Mouse (Mus musculus) spleen, postnatal 0 days (tissue): ENCODE results near the gene Gm21964. TPM values are rescaled to one million over a fixed set of nuclear protein-coding genes. Genes with fewer than 3 reads are reported as not detected.

Experiments
- polyA plus RNA-seq: library from polyadenylated mRNA; unstranded; fragments of >200 nt; fragmentation: Nextera tagmentation; extraction: Ambion mirVana; gene quantifications from 2 replicates; pipeline ENCODE4 v1.2.1, GENCODE M21; 2015

Gm21964 gene
- not detected in 2 replicates for polyA plus RNA-seq

DNA sequence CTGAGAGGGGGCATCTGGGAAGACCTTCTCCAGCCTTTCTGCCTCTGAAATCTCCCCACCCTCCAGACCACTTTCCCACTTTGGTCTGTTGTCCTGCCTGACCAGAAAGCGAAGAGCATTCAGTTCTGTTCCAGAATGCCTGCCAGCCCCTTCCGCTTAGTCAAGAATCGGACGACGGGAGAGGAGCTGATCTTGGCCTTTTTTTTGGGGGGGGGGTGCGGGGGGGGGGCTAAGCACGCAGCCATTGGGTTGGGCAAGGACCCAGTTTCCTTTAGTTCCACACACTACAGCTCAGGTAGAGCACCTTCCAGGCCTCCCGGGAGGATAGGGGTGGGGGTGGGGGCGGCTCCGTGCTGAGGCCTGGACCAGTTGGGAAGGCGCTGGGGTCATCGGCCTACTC is at the start of gene Gm21964:
TSS of gene Gm21964 (plus strand) at position 301 of the 400 bp plus-strand sequence.

DNA sequence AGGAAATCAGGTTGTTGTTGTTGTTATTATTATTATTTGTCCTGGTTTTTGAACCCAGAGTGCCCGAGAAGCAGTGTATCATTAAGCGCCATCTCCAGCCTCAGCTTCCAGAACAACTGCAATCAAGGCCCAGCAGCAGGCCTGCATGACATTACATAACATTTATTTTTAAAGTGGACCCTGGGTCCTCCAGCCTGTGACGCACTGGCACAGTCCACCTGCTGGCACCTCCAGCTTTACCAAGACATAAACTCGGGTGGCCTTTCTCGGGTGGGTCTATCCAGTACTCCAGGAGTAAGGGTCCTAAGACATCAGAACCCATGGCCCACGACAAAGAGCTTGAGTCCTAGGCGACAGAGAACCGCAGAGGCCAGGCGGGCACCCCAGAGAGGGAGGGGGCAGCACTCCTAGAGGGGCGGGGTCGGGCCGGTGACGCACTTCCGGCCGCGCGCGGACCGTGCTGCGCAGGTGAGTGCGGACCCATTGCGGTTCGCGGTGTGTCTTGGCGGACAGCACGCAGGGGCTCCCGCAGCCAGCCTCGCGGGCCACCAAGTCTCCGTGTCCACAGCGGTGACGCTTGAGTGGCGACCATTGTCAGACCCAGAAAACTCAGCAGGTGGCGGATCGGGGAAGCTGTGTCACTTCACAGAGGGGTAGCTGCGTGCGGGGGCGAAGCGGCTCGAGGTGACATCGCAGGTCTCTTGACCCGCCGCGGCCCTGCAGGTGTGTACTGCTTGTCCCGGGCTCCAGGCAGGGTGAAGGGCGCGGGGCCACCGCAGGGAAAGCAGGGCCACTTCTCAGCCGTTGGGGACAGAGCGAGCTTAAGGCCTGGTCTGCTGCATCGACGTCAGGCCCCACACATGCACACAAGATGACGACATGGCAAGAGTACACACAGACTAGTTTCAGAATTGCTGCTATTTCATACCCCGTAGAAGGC is 21.5 kb upstream of the Gm21964 start, which contains the start of gene Zfp612:
TSS of gene Zfp612 (plus strand) at position 465 of the 940 bp plus-strand sequence.

DNA sequence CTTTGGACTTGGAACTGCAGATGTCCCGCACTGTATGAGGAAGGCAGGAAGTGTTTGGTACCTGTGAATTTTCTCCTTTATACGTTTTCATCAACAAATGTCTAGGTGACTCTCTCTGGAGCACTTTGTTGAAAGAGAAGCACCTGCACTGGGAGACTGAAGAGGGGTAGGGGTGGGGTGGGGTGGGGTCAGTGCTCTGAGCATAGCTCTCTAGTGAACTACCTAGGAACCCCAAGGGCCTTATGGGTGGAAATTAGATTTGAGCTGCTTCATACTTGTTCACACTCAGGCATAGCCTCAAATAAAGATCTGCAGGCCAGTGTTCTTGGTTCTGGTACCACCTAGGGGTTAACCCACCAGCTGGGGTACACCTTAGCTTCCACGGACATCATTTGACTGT is 1.6 kb downstream of the Gm21964 start, which contains the start of gene Gm17720:
TSS of gene Gm17720 (minus strand) at position 101 of the 400 bp plus-strand sequence.

Other genes with a start within 250 kb of the Gm21964 start
- gene Phlpp2, start 232.7 kb upstream of the Gm21964 start, polyA plus RNA-seq, result 3.7 and 4.3 TPM in 2 replicates
- gene Marveld3, start 139.0 kb upstream of the Gm21964 start, polyA plus RNA-seq, result 0.13 and 0.24 TPM in 2 replicates
- not detected in 2 replicates for gene Tat, start 110.8 kb upstream of the Gm21964 start, polyA plus RNA-seq
- gene Chst4, start 61.5 kb upstream of the Gm21964 start, polyA plus RNA-seq, result 0.72 and 0.93 TPM in 2 replicates
- 0.42 and 0.70 TPM in 2 replicates for gene Zfp612, start 21.5 kb upstream of the Gm21964 start, polyA plus RNA-seq
- gene Gm17720, start 1.5 kb downstream of the Gm21964 start, polyA plus RNA-seq, result not detected in 2 replicates
- not detected in 2 replicates for gene Calb2, start 67.0 kb downstream of the Gm21964 start, polyA plus RNA-seq
- gene Cmtr2, start 114.5 kb downstream of the Gm21964 start, polyA plus RNA-seq, result 3.4 and 3.6 TPM in 2 replicates
- gene Hydin, start 165.8 kb downstream of the Gm21964 start, polyA plus RNA-seq, result not detected in 2 replicates